Mouse (Mus musculus) adrenal gland, adult 8-10 months (tissue): Measurements from ENCODE around the gene Far2. TPM values are rescaled to one million over a fixed set of nuclear protein-coding genes. Genes with fewer than 3 reads are reported as not detected.

Experiments
- DNase-seq: peaks from one replicate; pipeline ENCODE4 v3.0.0; 2022
- total RNA-seq, 4 experiments: library from RNA; stranded (reverse); gene quantifications; 2 replicates each; pipeline ENCODE4 v1.2.4; 2022

The Far2 gene
- total RNA-seq, 4 experiments from 2014 or later = 2.2 to 3.4 (median 3.0) TPM

- DNase-seq = no peak
Observed at GRCm38 (mm10) chr6:148222686-148223085, 175.6 kb downstream of the Far2 start.

GRCm38 (mm10) chr6:148227542-148227941 lies 180.5 kb downstream of the Far2 start:
- no peak for DNase-seq

Other genes with a start within 250 kb of the Far2 start
- 10 to 100 TPM; 64.8 to 79.5 (median 78.5) TPM for gene Ergic2, start 165.1 kb downstream of the Far2 start, total RNA-seq